Mouse (Mus musculus) CH12.LX (cell line): ENCODE results near the gene Serpinh1.

Source experiments
- CTCF ChIP-seq, 2 experiments: IDR thresholded peaks in 1 of 2; conservative IDR thresholded peaks in 1 of 2; 2 replicates each; pipeline ENCODE4 v1.5.1; 2011 to 2012; ENCODE audit warnings: low read depth in 2 of 2, low read length in 2 of 2, improper control_type of control experiment in 1 of 2, inconsistent platforms in 1 of 2, mild to moderate bottlenecking in 1 of 2, moderate library complexity in 1 of 2
- EP300 ChIP-seq: IDR thresholded peaks from 2 replicates; pipeline ENCODE4 v1.6.1; 2011; ENCODE audit warnings: low read length, improper control_type of control experiment
- MAFK ChIP-seq: IDR thresholded peaks from 2 replicates; pipeline ENCODE4 v1.6.1; 2011; ENCODE audit warnings: low read length, improper control_type of control experiment; ENCODE audit not compliant: insufficient replicate concordance
- POLR2A ChIP-seq: IDR thresholded peaks from 2 replicates; pipeline ENCODE4 v1.6.1; 2011; ENCODE audit warnings: low read depth, mild to moderate bottlenecking, improper control_type of control experiment, low read length
- POLR2AphosphoS2 ChIP-seq: IDR thresholded peaks from 2 replicates; pipeline ENCODE4 v1.6.1; 2011; ENCODE audit warnings: low read depth, low read length, improper control_type of control experiment
- SMC3 ChIP-seq: IDR thresholded peaks from 2 replicates; pipeline ENCODE4 v1.6.1; 2011; ENCODE audit warnings: low read depth, low read length, improper control_type of control experiment
- USF1 ChIP-seq: IDR thresholded peaks from 2 replicates; pipeline ENCODE4 v1.6.1; 2014; ENCODE audit warnings: low read depth, mild to moderate bottlenecking, inconsistent platforms, low read length, improper control_type of control experiment

- no peak for TF ChIP-seq POLR2A
- no peak for TF ChIP-seq USF1
- no peak for TF ChIP-seq SMC3
- no peak for TF ChIP-seq CTCF (conservative IDR thresholded peaks at IDR 0.05 in 1 of 2, IDR thresholded peaks at IDR 0.05 in 1 of 2; ENCODE audit: low read depth in 2 of 2, low read length in 2 of 2)
- no peak for TF ChIP-seq EP300
- no peak for TF ChIP-seq POLR2AphosphoS2
- TF ChIP-seq MAFK = no peak
Measured at GRCm38 (mm10) chr7:99356244-99356930, 3.3 kb upstream of the Serpinh1 start.
